Mouse (Mus musculus): Measurements from ENCODE around the gene Cdca5. TPM values are rescaled to one million over a fixed set of nuclear protein-coding genes. Genes with fewer than 3 reads are reported as not detected.

The Cdca5 gene
- polyA plus RNA-seq, 1 experiment from 2014 or later, result 51.5 TPM

DNA sequence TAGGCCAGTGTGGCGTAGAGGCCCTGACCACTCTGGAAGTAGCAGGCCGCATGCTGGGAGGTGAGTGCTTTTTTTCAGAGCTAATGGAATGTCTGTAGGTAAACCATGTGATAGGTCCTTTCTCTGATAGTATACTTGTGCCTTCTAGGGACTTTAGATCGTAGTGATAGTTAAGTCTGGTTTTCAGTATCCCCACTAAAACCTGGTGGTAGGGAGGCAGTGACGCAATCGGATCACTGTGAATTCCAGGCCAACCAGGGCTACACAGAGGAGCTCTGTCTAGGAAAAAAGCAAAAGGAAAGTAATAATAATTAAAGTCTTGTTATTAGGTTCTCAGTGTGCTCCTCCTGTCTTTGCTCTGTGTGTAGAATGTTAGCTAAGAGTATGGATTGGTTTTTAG, 26.3 kb upstream of the Cdca5 start:
- peaks cover 11% of the 10 kb centered on the region for H3K4me1 ChIP-seq (replicated peaks; ENCODE audit: control insufficient read depth, insufficient read depth, low read length)
- peak overlapping the region; percentile 75 for H3K4me2 ChIP-seq (replicated peaks; ENCODE audit: low read depth, low read length)
- H3K36me3 ChIP-seq (ENCODE audit: control insufficient read depth, insufficient read depth, low read length), result peaks cover 4% of the 10 kb centered on the region
- no peaks in the 10 kb centered on the region for H3K27me3 ChIP-seq (ENCODE audit: control insufficient read depth, insufficient read depth, low read length)
- H3K9me3 ChIP-seq (ENCODE audit: control insufficient read depth, low read length), result no peaks in the 10 kb centered on the region
- 35% methylated on average over 5 of the region's 5 CpGs for WGBS
- DNase-seq (ENCODE audit: low spot score) (no peak), ATAC-seq (ENCODE audit: low FRiP score) (no peak)
- no peak overlapping the region for H3K27ac ChIP-seq (ENCODE audit: low read depth, low read length)
- H3K9ac ChIP-seq (ENCODE audit: low read depth, low read length), result peak overlapping the region; percentile 91
- peak overlapping the region; percentile 88 for H3K4me3 ChIP-seq (ENCODE audit: low read depth, low read length)

- no peak overlapping the region; the same call in 1 of the 2 replicates for H3K9ac ChIP-seq (ENCODE audit: low read depth, low read length)
- 85% methylated on average over 5 of the region's 5 CpGs for WGBS
Observed at GRCm38 (mm10) chr19:6058966-6059365, 25.8 kb upstream of the Cdca5 start.

DNA sequence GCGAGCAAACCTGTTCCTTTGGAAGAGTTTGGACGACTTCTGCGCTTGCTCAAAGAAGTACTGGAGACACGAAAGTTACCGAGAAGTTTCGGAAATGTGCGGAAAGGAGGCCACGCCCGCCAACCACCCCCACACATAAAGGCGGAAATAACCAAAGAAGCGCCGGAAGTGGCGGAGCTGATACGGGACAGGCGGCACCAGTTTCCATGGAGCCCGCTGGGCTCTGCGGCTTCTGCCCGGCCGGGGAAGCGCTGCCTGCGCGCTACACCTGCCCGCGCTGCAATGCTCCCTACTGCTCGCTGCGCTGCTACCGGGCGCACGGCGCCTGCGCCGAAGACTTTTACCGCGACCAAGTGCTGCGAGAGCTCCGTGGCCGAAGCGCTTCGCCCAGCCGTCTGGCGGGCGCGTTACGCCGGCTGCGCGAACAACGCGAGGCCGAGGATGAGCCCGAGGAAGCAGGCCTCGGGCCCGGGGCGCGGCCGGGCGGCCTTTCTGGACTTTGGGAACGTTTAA, 23.7 kb upstream of the Cdca5 start, which contains the start of gene Znhit2:
TSS of gene Znhit2 (plus strand) at position 172 of the 513 bp plus-strand sequence.
- Histone ChIP-seq H3K27me3 (ENCODE audit: control insufficient read depth, insufficient read depth, low read length) (no peaks in the 10 kb centered on the region), H3K9me3 (ENCODE audit: control insufficient read depth, low read length) (no peaks in the 10 kb centered on the region), H3K4me2 (replicated peaks; ENCODE audit: low read depth, low read length) (peak within 1 kb of the TSS; percentile 95), H3K36me3 (ENCODE audit: control insufficient read depth, insufficient read depth, low read length) (peaks cover 3% of the 10 kb centered on the region), H3K9ac (ENCODE audit: low read depth, low read length) (peak within 1 kb of the TSS; percentile 97), H3K4me1 (replicated peaks; ENCODE audit: control insufficient read depth, insufficient read depth, low read length) (peaks cover 11% of the 10 kb centered on the region), H3K27ac (ENCODE audit: low read depth, low read length) (peak within 1 kb of the TSS; percentile 92), H3K4me3 (ENCODE audit: low read depth, low read length) (peak within 1 kb of the TSS; percentile 91)
- DNase-seq (ENCODE audit: low spot score) (peak; percentile 92), ATAC-seq (ENCODE audit: low FRiP score) (peak; percentile 59)
- WGBS, result under 1% methylated on average over 56 of the region's 58 CpGs

More at GRCm38 (mm10) chr19:6058966-6059365, 25.8 kb upstream of the Cdca5 start:
- peak overlapping the region; percentile 75 for H3K4me2 ChIP-seq (replicated peaks; ENCODE audit: low read depth, low read length)
- DNase-seq (ENCODE audit: low spot score), result no peak
- H3K9me3 ChIP-seq (ENCODE audit: control insufficient read depth, low read length), result no peaks in the 10 kb centered on the region
- H3K27ac ChIP-seq (ENCODE audit: low read depth, low read length), result no peak overlapping the region
- H3K4me3 ChIP-seq (ENCODE audit: low read depth, low read length), result peak overlapping the region; percentile 88
- no peaks in the 10 kb centered on the region for H3K27me3 ChIP-seq (ENCODE audit: control insufficient read depth, insufficient read depth, low read length)
- H3K4me1 ChIP-seq (replicated peaks; ENCODE audit: control insufficient read depth, insufficient read depth, low read length), result peaks cover 11% of the 10 kb centered on the region
- ATAC-seq (ENCODE audit: low FRiP score), result no peak
- H3K36me3 ChIP-seq (ENCODE audit: control insufficient read depth, insufficient read depth, low read length), result peaks cover 3% of the 10 kb centered on the region

- 2% methylated on average over 44 of the region's 44 CpGs for WGBS
- Histone ChIP-seq H3K9ac (ENCODE audit: low read depth, low read length) (peak overlapping the region; percentile 97), H3K4me3 (ENCODE audit: low read depth, low read length) (peak overlapping the region; percentile 91), H3K36me3 (ENCODE audit: control insufficient read depth, insufficient read depth, low read length) (peaks cover 3% of the 10 kb centered on the region), H3K9me3 (ENCODE audit: control insufficient read depth, low read length) (no peaks in the 10 kb centered on the region), H3K4me1 (replicated peaks; ENCODE audit: control insufficient read depth, insufficient read depth, low read length) (peaks cover 11% of the 10 kb centered on the region), H3K27me3 (ENCODE audit: control insufficient read depth, insufficient read depth, low read length) (no peaks in the 10 kb centered on the region), H3K4me2 (replicated peaks; ENCODE audit: low read depth, low read length) (peak overlapping the region; percentile 95), H3K27ac (ENCODE audit: low read depth, low read length) (peak overlapping the region; percentile 92)
- ATAC-seq (ENCODE audit: low FRiP score) (no peak), DNase-seq (ENCODE audit: low spot score) (peak; percentile 50)
Observed at GRCm38 (mm10) chr19:6061641-6062302, 23.0 kb upstream of the Cdca5 start.

GRCm38 (mm10) chr19:6062418-6062817, 22.4 kb upstream of the Cdca5 start:
- H3K9ac ChIP-seq (ENCODE audit: low read depth, low read length), result peak overlapping the region; percentile 97
- peaks cover 12% of the 10 kb centered on the region for H3K4me1 ChIP-seq (replicated peaks; ENCODE audit: control insufficient read depth, insufficient read depth, low read length)
- WGBS, result 69% methylated on average over 5 of the region's 5 CpGs
- no peaks in the 10 kb centered on the region for H3K9me3 ChIP-seq (ENCODE audit: control insufficient read depth, low read length)
- peak overlapping the region; percentile 95 for H3K4me2 ChIP-seq (replicated peaks; ENCODE audit: low read depth, low read length)
- H3K27me3 ChIP-seq (ENCODE audit: control insufficient read depth, insufficient read depth, low read length), result no peaks in the 10 kb centered on the region
- no peak overlapping the region for H3K27ac ChIP-seq (ENCODE audit: low read depth, low read length)
- H3K36me3 ChIP-seq (ENCODE audit: control insufficient read depth, insufficient read depth, low read length), result peaks cover 3% of the 10 kb centered on the region
- DNase-seq (ENCODE audit: low spot score) (no peak), ATAC-seq (ENCODE audit: low FRiP score) (no peak)
- peak overlapping the region; percentile 91 for H3K4me3 ChIP-seq (ENCODE audit: low read depth, low read length)

- H3K9me3 ChIP-seq (ENCODE audit: control insufficient read depth, low read length), result no peaks in the 10 kb centered on the region
- no peak for DNase-seq (ENCODE audit: low spot score)
- H3K4me1 ChIP-seq (replicated peaks; ENCODE audit: control insufficient read depth, insufficient read depth, low read length), result peaks cover 14% of the 10 kb centered on the region
- peaks cover 3% of the 10 kb centered on the region for H3K36me3 ChIP-seq (ENCODE audit: control insufficient read depth, insufficient read depth, low read length)
- H3K4me2 ChIP-seq (replicated peaks; ENCODE audit: low read depth, low read length), result no peak overlapping the region
- H3K27ac ChIP-seq (ENCODE audit: low read depth, low read length), result no peak overlapping the region
- H3K27me3 ChIP-seq (ENCODE audit: control insufficient read depth, insufficient read depth, low read length), result no peaks in the 10 kb centered on the region
- no peak for ATAC-seq (ENCODE audit: low FRiP score)
- no peak overlapping the region for H3K9ac ChIP-seq (ENCODE audit: low read depth, low read length)
- no peak overlapping the region for H3K4me3 ChIP-seq (ENCODE audit: low read depth, low read length)
- 97% methylated on average over 6 of the region's 6 CpGs for WGBS
Observed at GRCm38 (mm10) chr19:6063081-6063480, 21.7 kb upstream of the Cdca5 start.

DNA sequence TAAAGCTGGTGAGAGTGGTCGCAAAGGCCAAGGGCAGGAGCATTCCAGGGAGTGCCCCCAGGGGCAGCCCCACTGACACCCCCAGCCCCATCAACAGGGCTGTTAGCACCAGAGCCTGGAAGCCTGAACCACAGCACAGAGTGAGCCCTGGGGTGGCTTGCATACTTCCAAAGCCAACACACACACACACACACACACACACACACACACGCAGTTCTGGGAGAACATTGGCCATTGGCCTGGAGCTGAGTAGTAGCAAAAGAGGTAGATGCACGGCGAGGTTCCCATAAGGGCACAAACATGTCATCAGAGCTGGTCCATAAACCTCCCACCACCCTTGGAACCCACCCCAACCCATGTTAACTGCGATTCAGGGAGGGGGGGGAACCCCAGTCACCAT, 18.2 kb upstream of the Cdca5 start:
- Histone ChIP-seq H3K4me1 (replicated peaks; ENCODE audit: control insufficient read depth, insufficient read depth, low read length) (peaks cover 12% of the 10 kb centered on the region), H3K36me3 (ENCODE audit: control insufficient read depth, insufficient read depth, low read length) (0 out of 2 replicates have a peak, but pooled peaks cover 5% of the 10 kb centered on the region), H3K9ac (ENCODE audit: low read depth, low read length) (peak overlapping the region; percentile 76), H3K9me3 (ENCODE audit: control insufficient read depth, low read length) (no peaks in the 10 kb centered on the region), H3K27me3 (ENCODE audit: control insufficient read depth, insufficient read depth, low read length) (no peaks in the 10 kb centered on the region), H3K27ac (ENCODE audit: low read depth, low read length) (peak overlapping the region; percentile 82; the same call in 1 of the 2 replicates), H3K4me3 (ENCODE audit: low read depth, low read length) (peak overlapping the region; percentile 56), H3K4me2 (replicated peaks; ENCODE audit: low read depth, low read length) (peak overlapping the region; percentile 94)
- DNase-seq (ENCODE audit: low spot score) (no peak), ATAC-seq (ENCODE audit: low FRiP score) (no peak)
- WGBS, result 35% methylated on average over 5 of the region's 5 CpGs

GRCm38 (mm10) chr19:6067011-6067723, 17.6 kb upstream of the Cdca5 start:
- no peaks in the 10 kb centered on the region for H3K27me3 ChIP-seq (ENCODE audit: control insufficient read depth, insufficient read depth, low read length)
- peaks cover 9% of the 10 kb centered on the region for H3K4me1 ChIP-seq (replicated peaks; ENCODE audit: control insufficient read depth, insufficient read depth, low read length)
- peak overlapping the region; percentile 94 for H3K4me2 ChIP-seq (replicated peaks; ENCODE audit: low read depth, low read length)
- H3K27ac ChIP-seq (ENCODE audit: low read depth, low read length), result peak overlapping the region; percentile 82
- H3K36me3 ChIP-seq (ENCODE audit: control insufficient read depth, insufficient read depth, low read length), result 0 out of 2 replicates have a peak, but pooled peaks cover 5% of the 10 kb centered on the region
- WGBS, result 1% methylated on average over 30 of the region's 30 CpGs
- DNase-seq (ENCODE audit: low spot score) (peak; percentile 91), ATAC-seq (ENCODE audit: low FRiP score) (peak; percentile 77)
- no peaks in the 10 kb centered on the region for H3K9me3 ChIP-seq (ENCODE audit: control insufficient read depth, low read length)
- peak overlapping the region; percentile 56 for H3K4me3 ChIP-seq (ENCODE audit: low read depth, low read length)
- peak overlapping the region; percentile 76 for H3K9ac ChIP-seq (ENCODE audit: low read depth, low read length)
